Mouse (Mus musculus) ES-Bruce4 (cell line): Measurements from ENCODE around the gene Sh3rf1. TPM values are rescaled to one million over a fixed set of nuclear protein-coding genes. Genes with fewer than 3 reads are reported as not detected.

Experiments used
- H3K27ac ChIP-seq: 2 replicates; pipeline ENCODE4 v1.5.1; 2012; ENCODE audit warnings: low read length, inconsistent platforms; ENCODE audit not compliant: insufficient read depth
- H3K27me3 ChIP-seq: 2 replicates; pipeline ENCODE4 v1.6.1; 2012; ENCODE audit warnings: mild to moderate bottlenecking, low read length, inconsistent platforms; ENCODE audit not compliant: control insufficient read depth, poor library complexity, insufficient read depth, severe bottlenecking
- H3K36me3 ChIP-seq: 2 replicates; pipeline ENCODE4 v1.6.1; 2012; ENCODE audit warnings: inconsistent platforms, mild to moderate bottlenecking, low read length, moderate library complexity; ENCODE audit not compliant: control insufficient read depth, poor library complexity, insufficient read depth, severe bottlenecking
- H3K4me1 ChIP-seq: one replicate; pipeline ENCODE4 v1.8.1; 2011; ENCODE audit warnings: low read length; ENCODE audit not compliant: control insufficient read depth, insufficient read depth
- H3K4me3 ChIP-seq: 2 replicates; pipeline ENCODE4 v1.5.1; 2011; ENCODE audit warnings: low read depth, mild to moderate bottlenecking, low read length
- H3K9ac ChIP-seq: 2 replicates; pipeline ENCODE4 v1.6.1; 2012; ENCODE audit warnings: low read depth, mild to moderate bottlenecking, inconsistent platforms; ENCODE audit not compliant: poor library complexity, severe bottlenecking
- H3K9me3 ChIP-seq: replicated peaks from 2 replicates; pipeline ENCODE4 v1.6.1; 2012; ENCODE audit warnings: mild to moderate bottlenecking, low read length, inconsistent platforms; ENCODE audit not compliant: control insufficient read depth, poor library complexity, insufficient read depth, severe bottlenecking
- CTCF ChIP-seq: IDR thresholded peaks from one replicate; pipeline ENCODE4 v1.8.1; 2011; ENCODE audit warnings: low read depth, low read length
- EP300 ChIP-seq: IDR thresholded peaks from 2 replicates; pipeline ENCODE4 v1.6.1; 2011; ENCODE audit warnings: low read depth, low read length; ENCODE audit not compliant: insufficient read depth
- POLR2A ChIP-seq: IDR thresholded peaks from one replicate; pipeline ENCODE4 v1.8.1; 2011; ENCODE audit warnings: low read length; ENCODE audit not compliant: insufficient read depth
- polyA plus RNA-seq: library from polyadenylated mRNA; stranded (reverse); fragments of >200 nt; gene quantifications from 2 replicates; pipeline ENCODE4 v1.2.4, GENCODE M21; 2011; ENCODE audit warnings: low read depth; ENCODE audit not compliant: missing spikeins, insufficient read depth, insufficient read length

Sh3rf1 gene
- polyA plus RNA-seq, 1 experiment, result 19.0 TPM

DNA sequence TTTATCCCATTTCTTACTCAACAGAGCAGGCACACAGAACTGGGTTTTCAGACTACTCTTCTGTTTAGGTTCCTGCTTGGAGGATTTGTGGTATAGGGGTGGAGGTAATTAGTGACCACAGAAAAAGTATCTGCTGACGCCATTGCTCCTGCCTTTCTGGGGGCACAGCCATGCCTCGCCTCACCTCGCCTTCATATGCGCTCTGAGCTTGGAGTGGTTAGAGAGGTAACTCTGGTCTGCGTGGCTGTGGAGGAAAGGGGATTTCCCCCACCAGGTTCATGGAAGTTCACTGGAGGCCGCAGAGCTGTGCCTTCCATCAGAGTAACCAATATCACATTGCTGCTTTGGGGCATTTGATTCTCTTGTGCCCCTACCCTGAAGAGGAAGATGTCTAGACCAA is 123.9 kb downstream of the Sh3rf1 start:
- Histone ChIP-seq H3K36me3 (0 out of 2 replicates have a peak, but pooled peaks cover 3% of the 10 kb centered on the region), H3K9ac (no peak overlapping the region), H3K27me3 (no peaks in the 10 kb centered on the region), H3K9me3 (no peaks in the 10 kb centered on the region), H3K4me3 (no peak overlapping the region), H3K27ac (no peak overlapping the region), H3K4me1 (no peaks in the 10 kb centered on the region)
- TF ChIP-seq EP300 (no peak), POLR2A (no peak), CTCF (no peak)

DNA sequence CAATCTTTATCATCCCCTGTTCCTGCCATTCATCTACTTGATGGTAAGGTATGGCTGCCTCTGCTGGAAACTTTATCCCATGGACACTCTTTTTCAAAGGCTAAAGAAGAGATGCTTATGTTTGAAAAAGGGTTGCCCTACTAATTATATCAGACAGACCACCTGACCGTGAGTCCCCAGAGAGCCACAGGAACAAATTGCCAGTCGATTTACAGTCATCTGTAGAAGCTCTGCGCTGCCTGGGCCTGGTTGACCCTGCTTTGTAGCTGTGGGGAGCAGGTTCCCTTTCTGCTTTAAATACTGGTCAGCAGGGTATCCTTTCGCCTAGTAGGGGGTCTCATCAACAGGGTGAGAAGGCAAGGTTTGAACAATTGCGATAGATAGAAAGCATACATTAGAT is 124.4 kb downstream of the Sh3rf1 start:
- no peaks in the 10 kb centered on the region for H3K27me3 ChIP-seq
- H3K4me3 ChIP-seq, result no peak overlapping the region
- H3K4me1 ChIP-seq, result no peaks in the 10 kb centered on the region
- H3K9ac ChIP-seq, result no peak overlapping the region
- no peak for TF ChIP-seq POLR2A
- TF ChIP-seq EP300, result no peak
- H3K9me3 ChIP-seq, result no peaks in the 10 kb centered on the region
- H3K36me3 ChIP-seq, result 0 out of 2 replicates have a peak, but pooled peaks cover 3% of the 10 kb centered on the region
- no peak overlapping the region for H3K27ac ChIP-seq

DNA sequence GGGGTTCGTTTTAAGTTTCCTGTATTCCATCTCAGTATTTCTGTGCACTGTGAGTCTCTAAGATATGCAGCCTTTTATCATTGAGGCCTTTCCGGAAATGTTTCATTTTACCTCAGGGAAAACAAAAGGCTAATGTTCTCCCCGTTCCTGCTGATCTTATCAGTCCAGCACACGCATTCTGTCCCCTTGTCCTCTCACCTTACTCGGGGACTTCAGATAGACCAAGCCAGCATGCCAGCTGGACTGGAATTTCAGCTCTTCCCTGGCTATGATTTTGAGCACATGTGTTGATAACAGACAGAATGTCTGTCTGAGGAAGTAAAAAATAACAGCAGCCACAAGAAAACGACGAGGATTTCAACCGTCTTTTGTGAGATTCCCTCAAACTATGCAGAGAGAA is 124.8 kb downstream of the Sh3rf1 start:
- Histone ChIP-seq H3K36me3 (0 out of 2 replicates have a peak, but pooled peaks cover 3% of the 10 kb centered on the region), H3K9me3 (no peaks in the 10 kb centered on the region), H3K27me3 (no peaks in the 10 kb centered on the region), H3K4me1 (no peaks in the 10 kb centered on the region), H3K9ac (no peak overlapping the region), H3K27ac (no peak overlapping the region), H3K4me3 (no peak overlapping the region)
- TF ChIP-seq POLR2A, result no peak
- no peak for TF ChIP-seq CTCF
- TF ChIP-seq EP300, result no peak

DNA sequence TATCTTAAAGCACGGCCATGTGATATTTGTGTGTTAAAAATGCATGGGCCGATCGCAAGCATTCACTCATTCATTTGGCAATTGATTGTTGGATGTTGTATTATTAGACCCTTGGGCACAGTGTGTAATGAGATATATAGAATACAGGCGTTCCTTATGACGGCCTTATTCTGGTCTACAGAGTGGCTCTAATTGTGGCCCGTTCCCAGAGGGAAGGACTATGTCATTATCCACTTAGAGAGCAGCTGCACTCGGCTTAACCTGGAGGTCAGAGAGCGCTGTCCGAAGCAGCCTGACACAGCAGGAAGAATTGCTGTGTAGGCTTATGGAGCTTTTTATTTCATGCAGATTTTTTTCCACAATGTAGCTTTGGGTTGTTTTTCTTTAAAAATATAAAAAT is 126.8 kb downstream of the Sh3rf1 start:
- TF ChIP-seq POLR2A (no peak), EP300 (no peak), CTCF (no peak)
- H3K36me3 ChIP-seq, result 0 out of 2 replicates have a peak, but pooled peaks cover 3% of the 10 kb centered on the region

GRCm38 (mm10) chr8:61351638-61352037 is 128.0 kb downstream of the Sh3rf1 start:
- Histone ChIP-seq H3K9ac (no peak overlapping the region), H3K27me3 (no peaks in the 10 kb centered on the region), H3K4me3 (no peak overlapping the region), H3K9me3 (no peaks in the 10 kb centered on the region), H3K4me1 (no peaks in the 10 kb centered on the region), H3K36me3 (0 out of 2 replicates have a peak, but pooled peaks cover 3% of the 10 kb centered on the region), H3K27ac (no peak overlapping the region)
- TF ChIP-seq POLR2A, result no peak
- TF ChIP-seq CTCF, result no peak

More for the DNA sequence above, 126.8 kb downstream of the Sh3rf1 start:
- Histone ChIP-seq H3K9me3 (no peaks in the 10 kb centered on the region), H3K4me3 (no peak overlapping the region), H3K4me1 (no peaks in the 10 kb centered on the region), H3K9ac (no peak overlapping the region), H3K27me3 (no peaks in the 10 kb centered on the region), H3K27ac (no peak overlapping the region)

DNA sequence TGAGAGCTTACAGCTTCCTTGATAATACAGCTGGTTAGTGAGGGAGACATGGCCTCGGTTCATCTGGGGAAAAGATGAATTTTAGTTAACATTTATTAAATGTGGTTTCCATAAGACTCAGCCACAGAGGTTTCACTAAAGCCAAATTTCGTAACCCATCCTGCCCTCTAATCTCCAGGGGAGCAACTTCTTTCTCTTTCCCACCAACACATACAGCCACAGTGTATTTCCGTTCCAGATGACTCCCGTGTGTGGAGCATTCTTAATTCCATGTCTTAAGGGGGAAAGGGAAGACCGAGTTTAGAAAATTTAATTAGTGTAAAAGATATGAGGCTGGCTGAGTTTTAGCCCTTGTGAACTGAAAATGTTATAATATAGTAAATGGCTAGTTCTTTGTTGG is 131.8 kb downstream of the Sh3rf1 start:
- Histone ChIP-seq H3K4me3 (no peak overlapping the region), H3K27me3 (no peaks in the 10 kb centered on the region), H3K27ac (no peak overlapping the region), H3K9me3 (no peaks in the 10 kb centered on the region), H3K4me1 (no peaks in the 10 kb centered on the region), H3K9ac (no peak overlapping the region), H3K36me3 (0 out of 2 replicates have a peak, but pooled peaks cover 2% of the 10 kb centered on the region)
- TF ChIP-seq EP300 (no peak), CTCF (no peak), POLR2A (no peak)
